Mouse (Mus musculus) thymus, adult 2 months (tissue): Measurements from ENCODE around the gene Zfp12.

Experiments
- CTCF ChIP-seq: fragments of 200-500 bp; IDR thresholded peaks from 2 replicates; pipeline ENCODE4 v1.5.1; 2012; ENCODE audit warnings: mild to moderate bottlenecking, control low read depth, low read length, moderate library complexity, borderline replicate concordance; ENCODE audit not compliant: control insufficient read depth, poor library complexity, insufficient read depth; ENCODE audit errors: extremely low read depth
- POLR2A ChIP-seq: fragments of 200-500 bp; IDR thresholded peaks from 2 replicates; pipeline ENCODE4 v1.6.1; 2012; ENCODE audit warnings: mild to moderate bottlenecking, low read length, control low read depth, moderate library complexity; ENCODE audit not compliant: control insufficient read depth, poor library complexity, insufficient read depth; ENCODE audit errors: extremely low read depth

DNA sequence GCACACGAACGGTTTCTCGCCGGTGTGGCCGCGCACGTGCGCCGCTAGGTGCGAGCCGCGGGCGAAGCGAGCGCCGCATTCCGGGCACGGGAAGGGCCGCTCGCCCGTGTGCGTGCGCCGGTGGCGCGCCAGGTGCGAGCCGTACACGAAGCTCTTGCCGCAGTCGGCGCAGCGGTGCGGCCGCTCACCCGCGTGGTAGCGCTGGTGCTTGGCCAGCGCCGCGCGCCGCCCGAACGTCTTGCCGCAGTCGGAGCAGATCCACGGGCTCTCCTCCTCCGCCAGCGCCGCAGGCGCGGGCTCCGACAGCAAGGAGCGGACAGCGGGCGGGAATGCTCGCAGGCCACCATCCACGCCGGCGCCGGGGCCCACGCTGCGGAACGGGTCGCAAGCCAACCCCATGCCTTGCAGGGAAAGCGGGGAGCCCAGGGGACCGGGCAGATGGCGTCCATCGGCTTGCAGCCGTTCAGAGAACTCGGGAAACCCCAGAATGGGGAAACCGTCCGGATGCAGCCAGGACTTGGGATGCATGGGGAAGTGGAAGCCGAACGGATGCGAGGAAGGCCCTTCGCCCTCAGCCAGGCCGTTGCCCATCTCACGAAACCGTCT lies 19.0 kb downstream of the Zfp12 start:
- TF ChIP-seq CTCF, result no peak
- no peak for TF ChIP-seq POLR2A
